Mouse (Mus musculus) liver, embryonic 16.5 days (tissue): Measurements from ENCODE around the gene Nup153. TPM values are rescaled to one million over a fixed set of nuclear protein-coding genes. Genes with fewer than 3 reads are reported as not detected.

Source experiments
- ATAC-seq: fragments of 200-750 bp; cut with Nextera tagmentation; 2 replicates; pipeline ENCODE4 v1.8.0; 2017; ENCODE audit warnings: low read depth, mild to moderate bottlenecking, moderate number of reproducible peaks, moderate library complexity
- H3K27ac ChIP-seq: fragments of 300-500 bp; sonication (generic); 2 replicates; pipeline ENCODE4 v1.5.1; 2014; ENCODE audit warnings: mild to moderate bottlenecking, low read length
- H3K27me3 ChIP-seq: fragments of 300-500 bp; sonication (generic); 2 replicates; pipeline ENCODE4 v1.6.1; 2014; ENCODE audit warnings: low read depth, low read length, mixed read lengths; ENCODE audit not compliant: control insufficient read depth, insufficient read depth
- H3K36me3 ChIP-seq: fragments of 300-500 bp; sonication (generic); 2 replicates; pipeline ENCODE4 v1.6.1; 2014; ENCODE audit warnings: mild to moderate bottlenecking; ENCODE audit not compliant: control insufficient read depth, insufficient read depth
- H3K4me1 ChIP-seq: fragments of 300-500 bp; sonication (generic); 2 replicates; pipeline ENCODE4 v1.6.1; 2014; ENCODE audit warnings: low read depth, low read length, mixed read lengths; ENCODE audit not compliant: control insufficient read depth
- H3K4me2 ChIP-seq: fragments of 300-500 bp; sonication (generic); 2 replicates; pipeline ENCODE4 v1.6.1; 2014; ENCODE audit warnings: low read depth, low read length, mixed read lengths
- H3K4me3 ChIP-seq: fragments of 300-500 bp; sonication (generic); 2 replicates; pipeline ENCODE4 v1.5.1; 2014; ENCODE audit warnings: low read depth, mild to moderate bottlenecking, low read length
- H3K9ac ChIP-seq: fragments of 300-500 bp; sonication (generic); 2 replicates; pipeline ENCODE4 v1.6.1; 2014; ENCODE audit warnings: low read depth, low read length
- H3K9me3 ChIP-seq: fragments of 300-500 bp; sonication (generic); replicated peaks from 2 replicates; pipeline ENCODE4 v1.6.1; 2016; ENCODE audit warnings: low read length; ENCODE audit not compliant: control insufficient read depth
- WGBS: fragments of 180-500 bp; shearing (Covaris S2); extraction: QIAGEN DNeasy Blood & Tissue Kit; methylation state at CpG from one replicate; pipeline ENCODE4 v1.1.7; 2014; ENCODE audit not compliant: insufficient replicate concordance; 5-methylcytosine and 5-hydroxymethylcytosine counted together
- polyA plus RNA-seq: library from polyadenylated mRNA; unstranded; fragments of >200 nt; fragmentation: Nextera tagmentation; extraction: Ambion mirVana; gene quantifications from 2 replicates; pipeline ENCODE4 v1.2.1, GENCODE M21; 2015

The Nup153 gene
- 13.6 and 13.8 TPM in 2 replicates for polyA plus RNA-seq

GRCm38 (mm10) chr13:46727837-46728268 is at the start of gene Nup153:
Gene Nup153, minus strand, starts transcription at chr13:46727940.
- ATAC-seq: peak; percentile 87
- under 1% methylated on average over 51 of the region's 51 CpGs for WGBS
- peaks cover 17% of the 10 kb centered on the region for H3K4me1 ChIP-seq
- no peaks in the 10 kb centered on the region for H3K9me3 ChIP-seq
- H3K36me3 ChIP-seq: no peaks in the 10 kb centered on the region
- peak within 1 kb of the TSS; percentile 100 for H3K4me3 ChIP-seq
- H3K27me3 ChIP-seq: no peaks in the 10 kb centered on the region
- peak within 1 kb of the TSS; percentile 79 for H3K4me2 ChIP-seq
- peak within 1 kb of the TSS; percentile 96 for H3K9ac ChIP-seq
- H3K27ac ChIP-seq: peak within 1 kb of the TSS; percentile 98

DNA sequence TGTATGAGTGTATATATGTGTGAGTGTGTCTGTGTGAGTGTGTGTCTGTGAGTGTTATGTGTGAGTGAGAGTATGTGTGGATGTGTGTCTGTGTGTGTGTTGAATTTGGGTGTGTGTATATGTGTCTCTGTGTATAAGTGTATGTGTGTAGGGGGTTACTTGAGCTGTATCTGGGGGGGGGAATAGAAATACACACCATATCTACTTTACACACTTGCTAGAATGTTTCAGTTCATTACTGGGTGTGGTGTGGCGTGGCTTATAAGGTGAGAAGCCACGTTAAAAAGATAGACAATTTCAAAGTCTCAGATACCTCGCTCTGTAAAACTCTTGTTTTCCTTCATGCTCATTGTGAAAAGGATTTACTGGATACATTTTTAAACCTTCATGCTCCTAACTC is 49.7 kb upstream of the Nup153 start:
- Histone ChIP-seq H3K4me1 (no peaks in the 10 kb centered on the region), H3K9me3 (no peaks in the 10 kb centered on the region), H3K9ac (no peak overlapping the region), H3K4me3 (no peak overlapping the region), H3K27me3 (no peaks in the 10 kb centered on the region), H3K4me2 (no peak overlapping the region), H3K27ac (no peak overlapping the region), H3K36me3 (no peaks in the 10 kb centered on the region)
- WGBS: 39% methylated on average over 3 of the region's 3 CpGs
- no peak for ATAC-seq

DNA sequence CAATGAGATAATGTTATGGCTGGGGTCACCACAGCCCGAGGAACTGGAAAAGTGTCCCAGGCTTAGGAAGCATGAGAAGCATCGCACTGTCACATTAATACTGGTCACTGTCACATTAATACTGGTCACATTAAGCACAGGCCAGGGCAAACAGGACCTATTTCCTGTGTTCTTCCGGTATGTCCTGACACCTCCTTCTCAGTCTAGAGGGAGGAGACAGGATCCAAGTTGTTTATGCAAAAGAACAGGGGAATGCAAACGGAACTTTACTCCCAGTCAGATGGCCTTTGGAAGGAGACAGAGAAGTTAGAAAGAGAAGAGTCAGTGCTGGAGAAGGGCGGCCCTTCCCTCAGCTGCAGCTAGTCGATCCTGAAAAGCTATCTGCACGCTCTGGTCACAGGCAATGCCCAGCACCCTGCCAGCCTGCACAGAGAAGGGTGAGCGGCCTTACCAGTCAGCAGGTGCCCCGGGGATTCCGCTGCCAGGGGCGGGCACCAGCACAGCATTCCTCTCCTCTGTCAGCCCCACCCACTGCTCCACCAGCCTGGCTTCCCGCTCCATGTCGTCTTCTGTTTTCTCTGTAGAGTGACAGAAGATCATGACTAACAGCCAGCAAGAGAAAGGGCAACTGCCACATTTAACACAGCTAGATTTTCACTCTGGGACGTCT is 49.0 kb upstream of the Nup153 start:
- Histone ChIP-seq H3K4me2 (no peak overlapping the region), H3K4me3 (no peak overlapping the region), H3K9me3 (no peaks in the 10 kb centered on the region), H3K27me3 (no peaks in the 10 kb centered on the region), H3K4me1 (peaks cover 4% of the 10 kb centered on the region; the same call in 1 of the 2 replicates), H3K36me3 (no peaks in the 10 kb centered on the region), H3K9ac (no peak overlapping the region), H3K27ac (no peak overlapping the region)
- no peak for ATAC-seq
- 51% methylated on average over 14 of the region's 14 CpGs for WGBS

DNA sequence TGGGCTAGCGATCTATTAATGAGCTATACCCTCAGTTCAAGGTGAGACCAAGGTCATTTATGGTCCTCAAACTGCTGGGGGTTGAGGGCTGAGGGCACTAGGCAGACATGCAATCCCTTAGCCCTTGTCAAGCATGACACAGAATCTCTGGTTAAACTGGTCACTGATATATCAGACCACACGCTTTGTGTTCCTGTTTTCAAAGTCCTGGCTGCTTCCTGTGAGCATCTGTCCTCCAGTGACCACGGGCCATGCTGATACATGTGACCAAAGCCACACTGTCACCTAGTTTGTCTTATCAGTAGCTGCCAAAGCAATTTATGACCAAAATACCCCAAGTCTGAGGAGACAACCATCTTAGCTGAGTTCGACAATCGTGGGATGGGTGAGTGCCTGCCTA is 47.3 kb upstream of the Nup153 start:
- H3K9ac ChIP-seq: no peak overlapping the region
- no peaks in the 10 kb centered on the region for H3K27me3 ChIP-seq
- no peak overlapping the region for H3K4me2 ChIP-seq
- WGBS: 31% methylated on average over 5 of the region's 5 CpGs
- H3K9me3 ChIP-seq: no peaks in the 10 kb centered on the region
- H3K36me3 ChIP-seq: no peaks in the 10 kb centered on the region
- H3K4me1 ChIP-seq: peaks cover 5% of the 10 kb centered on the region; the same call in 1 of the 2 replicates
- no peak overlapping the region for H3K27ac ChIP-seq
- no peak overlapping the region for H3K4me3 ChIP-seq
- no peak for ATAC-seq

DNA sequence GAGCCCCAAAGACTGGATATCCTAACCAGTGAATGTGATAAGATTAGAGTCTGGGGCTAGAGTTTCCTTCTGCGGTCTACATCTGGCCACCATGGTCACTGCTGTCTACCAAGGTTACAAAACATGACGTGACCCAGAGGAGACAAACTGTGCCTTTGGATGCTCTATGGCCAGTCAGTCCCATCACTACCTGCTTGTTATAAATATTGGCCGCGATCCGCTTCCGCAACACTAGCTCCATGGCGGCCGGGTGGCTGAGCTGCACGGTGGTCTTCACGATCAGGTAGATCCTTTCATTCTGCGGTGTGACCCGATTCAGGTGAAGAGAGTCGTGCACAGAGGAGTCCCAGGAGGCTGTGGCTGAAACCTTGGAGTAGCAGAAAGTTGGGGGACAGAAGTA is 44.8 kb upstream of the Nup153 start:
- Histone ChIP-seq H3K27me3 (no peaks in the 10 kb centered on the region), H3K27ac (no peak overlapping the region), H3K4me2 (no peak overlapping the region), H3K9ac (no peak overlapping the region), H3K36me3 (no peaks in the 10 kb centered on the region), H3K9me3 (no peaks in the 10 kb centered on the region), H3K4me3 (no peak overlapping the region), H3K4me1 (peaks cover 5% of the 10 kb centered on the region; the same call in 1 of the 2 replicates)
- no peak for ATAC-seq
- 85% methylated on average over 13 of the region's 13 CpGs for WGBS

- Histone ChIP-seq H3K4me3 (no peak overlapping the region), H3K4me1 (no peaks in the 10 kb centered on the region), H3K27ac (no peak overlapping the region), H3K4me2 (no peak overlapping the region), H3K9me3 (no peaks in the 10 kb centered on the region), H3K9ac (no peak overlapping the region), H3K27me3 (no peaks in the 10 kb centered on the region), H3K36me3 (no peaks in the 10 kb centered on the region; the same call in 1 of the 2 replicates)
- ATAC-seq: no peak
- 64% methylated on average over 2 of the region's 2 CpGs for WGBS
Measured at GRCm38 (mm10) chr13:46765361-46765760, 37.6 kb upstream of the Nup153 start.

DNA sequence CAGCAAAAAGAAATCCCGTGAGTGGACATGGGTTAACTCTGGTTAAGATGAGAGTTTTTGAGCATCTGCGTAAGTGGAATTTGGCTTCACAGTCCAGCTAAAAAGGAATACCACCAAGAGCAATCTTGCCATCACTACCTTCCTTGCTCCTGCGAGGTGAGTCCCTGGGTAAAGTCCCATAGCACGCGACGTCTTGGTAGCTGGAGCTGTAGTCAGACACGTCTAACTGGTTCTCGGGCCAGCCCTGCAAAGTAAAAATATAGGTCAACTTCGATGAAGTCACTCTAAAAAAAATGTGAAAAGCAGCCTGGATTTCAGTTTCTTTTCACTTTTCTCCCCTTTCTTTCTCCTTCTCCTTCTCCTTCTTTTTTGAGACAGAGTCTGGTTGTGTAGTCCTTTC is 35.5 kb upstream of the Nup153 start:
- Histone ChIP-seq H3K27ac (no peak overlapping the region), H3K9ac (no peak overlapping the region), H3K9me3 (no peaks in the 10 kb centered on the region), H3K36me3 (no peaks in the 10 kb centered on the region; the same call in 1 of the 2 replicates), H3K4me3 (no peak overlapping the region), H3K4me2 (no peak overlapping the region), H3K27me3 (no peaks in the 10 kb centered on the region), H3K4me1 (no peaks in the 10 kb centered on the region)
- 89% methylated on average over 9 of the region's 9 CpGs for WGBS
- ATAC-seq: no peak

- 71% methylated on average over 6 of the region's 6 CpGs for WGBS
- Histone ChIP-seq H3K9me3 (no peaks in the 10 kb centered on the region), H3K4me3 (no peak overlapping the region), H3K4me2 (no peak overlapping the region), H3K36me3 (no peaks in the 10 kb centered on the region; the same call in 1 of the 2 replicates), H3K27ac (no peak overlapping the region), H3K27me3 (no peaks in the 10 kb centered on the region), H3K9ac (no peak overlapping the region), H3K4me1 (no peaks in the 10 kb centered on the region)
- ATAC-seq: no peak
Measured at GRCm38 (mm10) chr13:46760921-46761320, 33.2 kb upstream of the Nup153 start.

DNA sequence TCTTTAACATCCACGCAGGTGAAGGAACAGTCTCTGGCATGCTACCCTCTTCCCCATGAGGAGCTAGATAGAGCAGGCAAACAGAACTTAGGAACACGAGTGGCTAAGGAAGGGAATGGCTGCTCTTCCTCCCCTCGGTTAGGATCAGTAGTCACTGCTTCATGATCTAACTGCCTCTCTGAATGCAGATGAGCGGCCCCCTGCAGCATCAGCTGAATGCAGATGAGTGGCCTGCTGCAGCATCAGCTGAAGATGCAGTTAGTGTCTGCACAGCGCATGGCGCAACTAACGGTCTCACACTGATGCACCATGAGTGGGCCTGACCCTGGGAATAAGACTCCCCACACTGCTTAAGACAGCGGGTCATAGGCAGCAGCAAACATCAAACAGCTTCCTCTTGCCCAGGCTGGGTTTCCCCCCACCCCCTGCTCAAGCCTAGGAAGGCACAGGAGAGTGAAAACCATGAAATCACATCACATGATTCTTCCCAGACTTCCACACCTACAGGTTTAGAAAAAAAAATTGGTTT is 31.6 kb upstream of the Nup153 start:
- 74% methylated on average over 8 of the region's 8 CpGs for whole genome bisulfite sequencing
- Histone ChIP-seq H3K36me3 (no peaks in the 10 kb centered on the region; the same call in 1 of the 2 replicates), H3K4me1 (no peaks in the 10 kb centered on the region), H3K4me2 (no peak overlapping the region), H3K27me3 (no peaks in the 10 kb centered on the region), H3K9ac (no peak overlapping the region), H3K27ac (no peak overlapping the region), H3K4me3 (no peak overlapping the region), H3K9me3 (no peaks in the 10 kb centered on the region)
- ATAC-seq: no peak
